Mouse (Mus musculus) R1 (cell line): ENCODE data around the gene 4933428M09Rik.

Source experiments
- DNase-seq: peaks from one replicate; pipeline ENCODE4 v3.0.0-alpha.2; 2018; ENCODE audit warnings: low read depth, low spot score

The 4933428M09Rik gene

GRCm38 (mm10) chrX:139178928-139179327 is at the start of gene 4933428M09Rik:
4933428M09Rik (plus strand) TSS chrX:139179228.
- DNase-seq: peak; percentile 45

GRCm38 (mm10) chrX:139134031-139134430 is 45.0 kb upstream of the 4933428M09Rik start:
- DNase-seq: no peak

GRCm38 (mm10) chrX:139191506-139191905 is 12.5 kb downstream of the 4933428M09Rik start:
- DNase-seq: peak; percentile 35

GRCm38 (mm10) chrX:139194572-139195279 is 15.7 kb downstream of the 4933428M09Rik start:
- no peak for DNase-seq

- DNase-seq: peak; percentile 21
Observed at GRCm38 (mm10) chrX:139209191-139209828, 30.3 kb downstream of the 4933428M09Rik start.

- peak; percentile 58 for DNase-seq
Observed at GRCm38 (mm10) chrX:139209829-139210225, 30.8 kb downstream of the 4933428M09Rik start, which contains the start of gene Mum1l1. Mum1l1 (plus strand) TSS chrX:139210042.

- no peak for DNase-seq
Observed at GRCm38 (mm10) chrX:139214765-139215164, 35.7 kb downstream of the 4933428M09Rik start.

- DNase-seq: no peak
Observed at GRCm38 (mm10) chrX:139216409-139216808, 37.4 kb downstream of the 4933428M09Rik start.

- DNase-seq: peak; percentile 63
Observed at GRCm38 (mm10) chrX:139216991-139217593, 38.1 kb downstream of the 4933428M09Rik start.

- DNase-seq: no peak
Observed at GRCm38 (mm10) chrX:139217776-139218175, 38.7 kb downstream of the 4933428M09Rik start.

GRCm38 (mm10) chrX:139219017-139219416 is 40.0 kb downstream of the 4933428M09Rik start:
- DNase-seq: peak; percentile 60

GRCm38 (mm10) chrX:139220830-139221229 is 41.8 kb downstream of the 4933428M09Rik start:
- no peak for DNase-seq

- DNase-seq: no peak
Observed at GRCm38 (mm10) chrX:139221893-139222292, 42.9 kb downstream of the 4933428M09Rik start.
